Mouse (Mus musculus): ENCODE data around the gene Gm49320.

DNA sequence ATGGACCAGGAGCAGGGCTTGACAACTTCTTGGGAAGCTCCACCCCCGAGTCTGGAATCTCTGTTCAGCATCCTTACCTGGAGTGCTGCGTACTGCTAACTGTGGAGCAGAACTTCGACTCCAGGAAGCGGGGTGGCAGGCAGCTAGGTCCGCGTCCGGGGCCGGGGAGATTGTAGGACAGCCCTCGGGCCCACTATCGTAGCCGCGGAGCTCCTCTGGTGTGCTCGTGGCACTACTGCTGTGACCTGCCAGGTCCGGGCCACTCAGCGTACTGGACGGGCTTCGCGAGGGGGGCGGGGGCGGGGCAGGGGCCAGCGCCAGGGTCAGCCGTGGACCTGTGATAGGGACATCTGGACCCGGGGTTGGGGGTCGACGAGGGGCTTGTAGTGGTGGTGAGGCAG lies 25.9 kb upstream of the Gm49320 start:
- TF ChIP-seq CTCF (IDR thresholded peaks at IDR 0.05; ENCODE audit: borderline replicate concordance, control insufficient read depth, extremely low read depth, insufficient read depth, low read length, poor library complexity): no peak
- no peak for TF ChIP-seq POLR2A (IDR thresholded peaks at IDR 0.05; ENCODE audit: control insufficient read depth, extremely low read depth, insufficient read depth, low read length, poor library complexity)

Measured in thymus, adult 2 months (tissue).